Comparison of ENCODE assay signal across 9 mouse cellular contexts in genomic region chr13:91093610-91094009, GRCm38 (mm10).
DNase-seq lines count a peak whose midpoint lies in the region; ATAC-seq lines count a peak whose summit lies in the region.
"Had no signal": no experiment of that assay in that cellular context is flagged by ENCODE, and none has a peak within 500 bp of the region (broad histone marks: within the 10 kb centered on the region; RNA-seq: fewer than 3 reads in every experiment).

No protein-coding gene starts in this region.

- H3K4me3 ChIP-seq in neural tube, embryonic 13.5 days, result no peak overlapping the region
- H3K4me3 ChIP-seq in stomach, embryonic 16.5 days (replicated peaks; ENCODE audit: low read length), result no peak overlapping the region

- no peak overlapping the region for H3K4me2 ChIP-seq in neural tube, embryonic 13.5 days
- no peak overlapping the region for H3K4me2 ChIP-seq in stomach, embryonic 16.5 days (ENCODE audit: low read depth, low read length)

- peak; percentile 29 for DNase-seq in embryo, embryonic 11 days
- no peak for DNase-seq in embryo, embryonic 10 days (ENCODE audit: low spot score)
- no peak for DNase-seq in neural tube, embryonic 10.5 days (ENCODE audit: extremely low spot score, low spot score)
- DNase-seq in induced T-regulatory cell, adult 2 months (ENCODE audit: low read depth), result peak; percentile 69
- no peak for DNase-seq in left cerebral cortex, adult 8-10 months (ENCODE audit: low spot score in 2 of 2)
- DNase-seq in ovary, postnatal 36 days (ENCODE audit: low spot score), result no peak
- DNase-seq: cerebellum, adult 8-10 months had no signal

- H3K4me1 ChIP-seq in neural tube, embryonic 13.5 days (replicated peaks), result peaks cover 14% of the 10 kb centered on the region
- H3K4me1 ChIP-seq in stomach, embryonic 16.5 days (ENCODE audit: control insufficient read depth, insufficient read depth, low read length), result peaks cover 9% of the 10 kb centered on the region; the same call in 1 of the 2 replicates

- H3K36me3 ChIP-seq in neural tube, embryonic 13.5 days, result no peaks in the 10 kb centered on the region
- H3K36me3 ChIP-seq in stomach, embryonic 16.5 days (ENCODE audit: control insufficient read depth, insufficient read depth, low read length), result no peaks in the 10 kb centered on the region

- H3K27ac ChIP-seq in neural tube, embryonic 13.5 days (replicated peaks), result peak overlapping the region; percentile 34; the same call in 1 of the 2 replicates
- H3K27ac ChIP-seq in stomach, embryonic 16.5 days (ENCODE audit: low read length), result peak overlapping the region; percentile 37

- no peak overlapping the region for H3K9ac ChIP-seq in neural tube, embryonic 13.5 days
- no peak overlapping the region for H3K9ac ChIP-seq in stomach, embryonic 16.5 days (ENCODE audit: low read length)

- WGBS in neural tube, embryonic 13.5 days, result 5% methylated on average over 1 of the region's 1 CpGs
- 17% methylated on average over 1 of the region's 1 CpGs for whole genome bisulfite sequencing in stomach, embryonic 16.5 days

- 0 out of 2 replicates have a peak, but pooled peaks cover 4% of the 10 kb centered on the region for H3K9me3 ChIP-seq in neural tube, embryonic 13.5 days
- no peaks in the 10 kb centered on the region for H3K9me3 ChIP-seq in stomach, embryonic 16.5 days (replicated peaks; ENCODE audit: control insufficient read depth, low read length)

- no peaks in the 10 kb centered on the region for H3K27me3 ChIP-seq in neural tube, embryonic 13.5 days
- no peaks in the 10 kb centered on the region for H3K27me3 ChIP-seq in stomach, embryonic 16.5 days (ENCODE audit: control insufficient read depth, insufficient read depth, low read length)

- no peak for ATAC-seq in neural tube, embryonic 13.5 days (ENCODE audit: low read depth)
- no peak; the same call in 1 of the 2 replicates for ATAC-seq in stomach, embryonic 16.5 days (ENCODE audit: insufficient read depth, low FRiP score)

Comparison
In these comparisons a context has a peak if more than half of its experiments do, and no peak if none do; other contexts are left out.
1. DNase-seq: peak in embryo, embryonic 11 days (single experiment) and induced T-regulatory cell, adult 2 months (single experiment); none in embryo, embryonic 10 days (single experiment), neural tube, embryonic 10.5 days (single experiment), left cerebral cortex, adult 8-10 months (0 of 2) and ovary, postnatal 36 days (single experiment).